Mouse (Mus musculus) hindbrain, embryonic 16.5 days (tissue): ENCODE results near the gene Fam69a. TPM values are rescaled to one million over a fixed set of nuclear protein-coding genes. Genes with fewer than 3 reads are reported as not detected.

ENCODE experiments used
- ATAC-seq: fragments of 200-750 bp; cut with Nextera tagmentation; 2 replicates; pipeline ENCODE4 v1.8.0; 2017; ENCODE audit warnings: moderate TSS enrichment, moderate library complexity
- H3K27ac ChIP-seq: fragments of 300-500 bp; sonication (generic); 2 replicates; pipeline ENCODE4 v1.5.1; 2014; ENCODE audit warnings: low read depth, mild to moderate bottlenecking, control low read depth, low read length, moderate library complexity
- H3K27me3 ChIP-seq: fragments of 300-500 bp; sonication (generic); replicated peaks from 2 replicates; pipeline ENCODE4 v1.6.1; 2014; ENCODE audit warnings: low read length; ENCODE audit not compliant: control insufficient read depth, insufficient read depth
- H3K36me3 ChIP-seq: fragments of 300-500 bp; sonication (generic); 2 replicates; pipeline ENCODE4 v1.6.1; 2014; ENCODE audit warnings: mild to moderate bottlenecking, low read length, moderate library complexity, mixed read lengths; ENCODE audit not compliant: control insufficient read depth, insufficient read depth
- H3K4me1 ChIP-seq: fragments of 300-500 bp; sonication (generic); 2 replicates; pipeline ENCODE4 v1.6.1; 2014; ENCODE audit warnings: low read depth, low read length; ENCODE audit not compliant: control insufficient read depth, insufficient read depth
- H3K4me2 ChIP-seq: fragments of 300-500 bp; sonication (generic); 2 replicates; pipeline ENCODE4 v1.6.1; 2014; ENCODE audit warnings: mild to moderate bottlenecking, low read length, control low read depth, moderate library complexity
- H3K4me3 ChIP-seq: fragments of 300-500 bp; sonication (generic); 2 replicates; pipeline ENCODE4 v1.5.1; 2014; ENCODE audit warnings: mild to moderate bottlenecking, low read length, control low read depth, moderate library complexity
- H3K9ac ChIP-seq: fragments of 300-500 bp; sonication (generic); 2 replicates; pipeline ENCODE4 v1.6.1; 2014; ENCODE audit warnings: low read depth, mild to moderate bottlenecking, control low read depth, low read length, moderate library complexity
- H3K9me3 ChIP-seq: fragments of 300-500 bp; sonication (generic); 2 replicates; pipeline ENCODE4 v1.6.1; 2014; ENCODE audit warnings: mild to moderate bottlenecking, low read length, moderate library complexity; ENCODE audit not compliant: control insufficient read depth
- WGBS: fragments of 180-500 bp; shearing (Covaris S2); extraction: QIAGEN DNeasy Blood & Tissue Kit; methylation state at CpG from one replicate; pipeline ENCODE4 v1.1.7; 2014; 5-methylcytosine and 5-hydroxymethylcytosine counted together
- polyA plus RNA-seq: library from polyadenylated mRNA; unstranded; fragments of >200 nt; fragmentation: Nextera tagmentation; extraction: Ambion mirVana; gene quantifications from 2 replicates; pipeline ENCODE4 v1.2.1, GENCODE M21; 2015

The Fam69a gene
- polyA plus RNA-seq, 1 experiment from 2014 or later: 73.3 TPM

- 89% methylated on average over 3 of the region's 3 CpGs for WGBS
These were observed 122.9 kb downstream of the Fam69a start for GRCm38 (mm10) chr5:107863971-107864370.

GRCm38 (mm10) chr5:107858963-107859362, 127.9 kb downstream of the Fam69a start:
- Histone ChIP-seq H3K4me3 (no peak overlapping the region), H3K4me1 (no peaks in the 10 kb centered on the region; the same call in 1 of the 2 replicates), H3K9me3 (no peaks in the 10 kb centered on the region), H3K4me2 (no peak overlapping the region), H3K9ac (no peak overlapping the region), H3K36me3 (no peaks in the 10 kb centered on the region), H3K27ac (no peak overlapping the region), H3K27me3 (no peaks in the 10 kb centered on the region)
- 51% methylated on average over 2 of the region's 2 CpGs for WGBS
- ATAC-seq: no peak

More at GRCm38 (mm10) chr5:107863971-107864370, 122.9 kb downstream of the Fam69a start:
- peaks cover 6% of the 10 kb centered on the region for H3K4me1 ChIP-seq
- no peaks in the 10 kb centered on the region for H3K27me3 ChIP-seq
- H3K36me3 ChIP-seq: no peaks in the 10 kb centered on the region
- H3K9ac ChIP-seq: no peak overlapping the region
- no peak overlapping the region for H3K4me3 ChIP-seq
- H3K9me3 ChIP-seq: no peaks in the 10 kb centered on the region
- H3K4me2 ChIP-seq: no peak overlapping the region
- no peak overlapping the region for H3K27ac ChIP-seq
- ATAC-seq: no peak

Other genes with a start within 250 kb of the Fam69a start
- 0.09 and 0.11 TPM in 2 replicates for gene Ube2d2b, start 157.0 kb downstream of the Fam69a start, polyA plus RNA-seq
- 51.7 and 58.7 TPM in 2 replicates for gene Evi5, start 112.0 kb downstream of the Fam69a start, polyA plus RNA-seq
- gene Rpl5, start 86.6 kb downstream of the Fam69a start, polyA plus RNA-seq: 53.9 and 59.3 TPM in 2 replicates
- 76.4 and 88.7 TPM in 2 replicates for gene Mtf2, start 78.6 kb upstream of the Fam69a start, polyA plus RNA-seq
- gene Tmed5, start 145.5 kb upstream of the Fam69a start, polyA plus RNA-seq: 25.1 and 30.3 TPM in 2 replicates
- 2.7 and 3.1 TPM in 2 replicates for gene Ccdc18, start 145.8 kb upstream of the Fam69a start, polyA plus RNA-seq